Mouse (Mus musculus) adrenal gland, adult 2 months (tissue): ENCODE measurements around the gene Polr3g. TPM values are rescaled to one million over a fixed set of nuclear protein-coding genes. Genes with fewer than 3 reads are reported as not detected.
"Not testable (repeated sequence)": the region's sequence is repeated elsewhere in the genome, so short reads cannot be mapped to it uniquely, and the experiment has no call there.

Source experiments
- DNase-seq: peaks from one replicate; pipeline ENCODE4 v3.0.0; 2021
- polyA plus RNA-seq: library from polyadenylated mRNA; depleted of rRNA; stranded (reverse); fragments of >200 nt; gene quantifications from 2 replicates; pipeline ENCODE4 v1.2.3, GENCODE M21; 2012
- total RNA-seq, 2 experiments: library from RNA; stranded (reverse); gene quantifications; 2 replicates each; pipeline ENCODE4 v1.2.3; 2021

Gene Polr3g
- total and polyA plus RNA-seq, 3 experiments, result 1.4 to 6.6 (median 4.5) TPM

DNA sequence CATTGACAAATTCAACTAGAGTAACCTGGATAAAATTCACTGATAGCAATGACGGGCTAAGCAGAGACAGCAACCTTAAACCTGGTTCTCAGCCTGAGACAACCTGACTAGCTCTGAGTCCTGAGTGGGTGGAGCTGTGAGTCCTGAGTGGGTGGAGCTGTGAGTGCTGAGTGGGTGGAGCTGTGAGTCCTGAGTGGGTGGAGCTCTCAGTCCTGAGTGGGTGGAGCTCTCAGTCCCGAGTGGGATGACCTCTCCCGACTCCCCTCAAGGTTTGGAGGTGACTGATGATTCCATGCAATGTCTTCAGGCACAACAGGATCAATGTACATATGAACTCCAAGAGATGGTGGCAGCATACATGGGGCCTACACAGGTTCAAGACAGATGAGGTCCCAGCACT, 21.2 kb downstream of the Polr3g start:
- no peak for DNase-seq

DNA sequence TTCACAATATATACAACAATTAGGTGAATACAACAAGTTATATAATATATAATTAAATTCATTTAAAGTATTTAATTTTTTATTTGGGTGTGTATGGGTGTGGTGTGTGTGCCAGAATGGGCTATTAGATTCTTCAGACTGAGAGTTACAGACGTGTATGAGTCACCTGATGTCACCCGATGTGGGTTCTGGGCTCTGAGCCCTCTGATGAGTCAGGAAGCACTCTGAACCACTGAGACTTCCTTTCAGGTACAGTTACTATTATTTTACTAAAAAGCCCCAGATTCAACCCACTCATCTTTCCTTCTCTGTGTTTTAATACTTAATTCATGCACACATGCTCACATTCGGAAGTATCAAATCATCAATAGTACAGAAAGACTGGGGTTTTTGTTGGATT, 25.9 kb downstream of the Polr3g start:
- DNase-seq, result peak; percentile 17

DNA sequence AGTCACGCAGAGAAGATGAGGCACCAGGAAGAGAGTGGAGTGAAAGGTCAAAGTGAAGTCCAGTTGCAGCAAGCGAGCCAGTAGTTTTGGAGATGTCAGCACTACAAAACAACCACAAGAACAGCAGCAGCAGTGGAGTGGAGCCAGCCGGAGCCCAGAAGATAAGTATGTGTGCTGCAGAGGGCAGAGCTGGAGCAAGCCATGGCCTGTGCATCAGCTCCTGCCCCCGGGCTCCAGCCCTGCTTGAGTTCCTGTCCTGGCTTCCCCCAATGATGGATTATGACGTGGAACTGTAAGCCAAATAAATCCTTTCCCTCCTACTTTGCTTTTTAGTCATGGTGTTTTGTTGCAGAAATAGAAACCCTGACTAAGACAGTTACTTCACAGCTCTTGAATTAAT, 26.6 kb downstream of the Polr3g start:
- DNase-seq, result no peak

DNA sequence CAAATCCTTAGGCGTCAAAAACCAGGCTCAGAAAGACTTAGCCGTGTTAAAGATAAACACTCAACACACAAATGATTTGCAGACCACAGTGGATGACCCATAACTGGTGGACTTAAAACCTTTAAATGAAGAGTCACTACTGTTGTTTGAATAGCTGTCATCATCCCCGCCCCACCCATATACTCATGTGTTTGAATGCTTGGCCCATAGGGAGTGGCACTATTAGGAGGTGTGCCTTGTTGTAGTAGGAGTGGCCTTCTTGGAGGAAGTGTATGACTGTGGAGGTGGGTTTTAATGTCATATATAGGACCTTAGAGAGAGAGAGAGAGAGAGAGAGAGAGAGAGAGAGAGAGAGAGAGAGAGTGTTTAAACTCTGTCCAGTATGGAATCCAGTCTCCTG, 27.7 kb downstream of the Polr3g start:
- DNase-seq, result no peak

DNA sequence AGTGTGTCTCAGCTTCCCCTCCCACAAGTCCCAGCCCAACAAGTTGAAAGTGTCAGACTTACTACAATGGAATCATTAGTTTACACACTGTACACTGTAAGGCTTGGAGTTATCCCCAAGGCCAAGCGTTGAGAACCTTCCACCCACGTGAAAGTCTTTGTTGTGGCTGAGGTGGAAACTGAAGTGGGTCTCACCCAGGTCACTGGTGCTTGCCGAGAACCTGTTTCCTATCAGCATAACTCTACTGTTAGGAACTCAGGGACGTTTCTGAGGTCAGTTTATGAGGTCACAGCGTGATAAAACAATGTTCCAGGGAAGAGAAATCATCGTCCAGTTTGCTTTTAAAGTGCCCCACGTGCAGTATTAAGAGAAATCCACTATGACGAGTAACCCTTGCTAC, 35.5 kb downstream of the Polr3g start:
- DNase-seq, result no peak

DNA sequence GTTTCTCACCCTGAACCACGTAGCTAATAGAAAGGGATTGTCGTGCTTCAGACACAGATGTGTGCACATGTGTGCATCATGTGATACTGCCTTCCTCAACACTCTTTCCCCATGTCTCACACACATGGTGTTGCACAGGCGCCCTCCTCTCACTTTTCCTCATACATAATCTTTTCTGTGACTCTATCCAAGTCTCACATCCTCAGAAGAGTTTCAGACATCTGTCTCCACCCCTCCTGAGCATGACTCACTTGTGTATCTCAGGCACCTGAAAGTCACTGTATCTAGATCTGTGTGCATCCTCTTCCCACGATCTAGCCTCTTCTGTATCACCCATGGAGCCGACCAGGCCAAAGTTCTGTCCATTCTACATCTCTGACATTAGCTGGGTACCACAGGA, 43.1 kb downstream of the Polr3g start:
- DNase-seq, result no peak

DNA sequence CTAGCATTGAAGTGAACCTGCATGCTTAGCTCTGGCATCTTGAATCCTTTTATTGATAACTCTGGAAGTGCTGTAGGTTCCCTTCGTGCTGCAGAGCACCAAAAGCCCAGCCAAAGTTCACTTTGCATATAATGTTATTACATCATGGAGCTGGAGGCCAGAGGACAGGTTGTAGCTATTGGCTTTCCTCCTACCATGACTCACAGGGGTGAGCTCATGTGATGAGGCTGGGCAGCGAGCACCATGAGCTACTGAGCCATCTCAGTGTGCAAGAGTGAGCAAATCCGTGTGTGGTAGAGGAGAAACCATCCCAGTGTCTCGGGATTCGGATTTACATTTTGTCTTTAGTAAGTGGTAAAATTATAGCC, 46.5 kb downstream of the Polr3g start:
- peak; percentile 65 for DNase-seq

DNA sequence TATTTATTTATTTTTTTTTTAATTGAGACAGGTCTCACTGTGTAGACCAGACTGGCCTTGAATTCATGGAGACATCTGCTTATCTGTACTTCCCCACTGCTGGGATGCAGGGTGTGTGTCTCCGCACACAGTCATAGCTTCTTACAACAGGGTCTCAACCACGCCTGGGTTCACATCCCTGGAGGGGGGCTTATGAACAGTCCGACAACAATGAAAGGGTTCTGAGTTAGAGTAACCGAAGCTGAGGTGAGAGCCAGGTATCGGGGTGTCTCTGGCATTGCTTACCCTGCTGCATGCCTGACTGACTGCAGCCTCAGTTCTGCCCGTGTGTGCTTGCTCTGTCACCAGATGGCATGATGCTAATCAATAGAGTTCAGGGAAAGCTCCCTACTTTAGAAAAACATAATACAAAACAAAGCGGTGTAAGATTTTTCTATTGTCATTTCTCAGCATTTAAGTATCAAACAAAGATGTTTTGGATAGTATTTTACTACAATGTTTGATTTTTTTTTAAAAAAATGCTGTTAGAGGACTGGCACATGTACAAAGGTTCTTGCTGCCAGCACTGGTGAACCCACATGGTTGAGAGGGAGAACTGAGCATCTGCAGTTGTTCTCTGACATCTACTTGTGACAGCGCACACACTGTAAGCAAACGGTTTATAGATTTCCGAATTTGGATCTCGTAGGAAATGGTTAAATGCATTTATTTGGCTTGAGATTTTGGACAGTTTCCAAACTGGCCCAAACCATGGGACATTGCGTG, 47.1 kb downstream of the Polr3g start:
- DNase-seq, result no peak

DNA sequence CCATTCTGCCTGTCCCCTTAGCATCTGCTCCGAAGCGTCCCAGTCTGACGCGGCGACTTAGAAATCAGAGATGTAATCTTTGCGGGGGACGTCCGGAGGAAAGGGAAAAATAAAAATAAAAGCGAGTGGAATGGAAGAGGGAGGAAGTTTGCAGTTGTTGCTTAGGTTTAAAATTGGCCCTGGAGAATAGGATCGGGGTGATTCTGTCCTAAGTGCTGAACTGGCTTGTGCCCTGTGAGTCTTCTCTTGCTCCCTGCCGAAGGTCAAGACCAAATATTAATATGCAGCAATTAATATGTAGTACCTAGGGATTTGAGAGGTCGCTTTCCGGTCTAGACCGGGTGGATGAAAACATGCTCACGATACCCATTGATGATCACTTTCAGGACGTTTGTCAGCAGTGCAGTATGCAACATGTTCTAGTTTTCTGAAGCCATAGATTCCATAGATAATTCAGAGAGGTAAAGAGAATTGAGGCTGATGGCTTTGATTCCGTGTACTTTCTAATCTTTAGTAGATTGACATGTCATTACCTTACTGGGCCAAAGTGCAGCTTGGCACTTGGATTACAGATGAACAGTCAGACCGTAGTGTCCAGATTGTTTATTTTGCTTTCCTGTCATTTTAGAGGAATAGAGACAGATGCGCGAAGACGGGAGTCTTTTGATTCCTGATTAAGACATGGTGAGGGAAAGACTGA, 52.6 kb downstream of the Polr3g start:
- no peak for DNase-seq

DNA sequence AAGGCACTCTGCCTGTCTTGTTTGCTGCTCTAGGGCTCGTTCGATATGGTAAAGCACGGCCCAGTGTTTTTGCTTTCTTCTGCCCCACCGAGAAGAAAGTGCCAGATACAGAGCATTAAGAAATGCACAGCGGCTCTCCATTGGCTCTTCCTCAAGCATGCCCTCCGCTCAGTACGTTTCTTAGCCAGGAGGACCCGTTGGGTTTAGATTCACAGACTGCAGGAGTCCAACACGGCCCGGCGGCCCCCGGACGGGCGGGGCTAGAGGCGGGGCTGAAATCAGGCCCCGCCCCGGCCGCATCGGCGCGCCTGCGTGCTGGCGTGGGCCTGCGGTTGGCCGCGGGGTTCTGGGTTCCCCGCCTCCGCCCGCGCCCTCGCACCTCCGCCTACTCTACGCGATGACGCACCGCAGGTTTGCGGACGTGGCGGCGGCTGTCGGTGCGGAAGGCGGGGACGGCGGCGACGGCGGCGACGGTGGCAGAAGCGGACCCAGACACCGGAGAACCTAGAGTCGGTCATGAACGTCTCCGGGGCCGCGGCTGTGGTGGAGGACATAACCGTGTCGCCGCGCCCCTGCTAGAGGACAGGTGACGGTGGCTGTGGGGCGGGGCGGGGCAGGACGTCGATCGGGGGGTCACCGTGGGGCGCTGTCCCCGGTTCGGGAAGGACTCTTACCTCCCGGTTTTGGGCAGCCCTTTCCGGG, 53.3 kb downstream of the Polr3g start, which contains the start of gene Lysmd3:
Gene Lysmd3 (plus strand): TSS at position 313 of the 702 bp plus-strand sequence.
- peak; percentile 96 for DNase-seq

DNA sequence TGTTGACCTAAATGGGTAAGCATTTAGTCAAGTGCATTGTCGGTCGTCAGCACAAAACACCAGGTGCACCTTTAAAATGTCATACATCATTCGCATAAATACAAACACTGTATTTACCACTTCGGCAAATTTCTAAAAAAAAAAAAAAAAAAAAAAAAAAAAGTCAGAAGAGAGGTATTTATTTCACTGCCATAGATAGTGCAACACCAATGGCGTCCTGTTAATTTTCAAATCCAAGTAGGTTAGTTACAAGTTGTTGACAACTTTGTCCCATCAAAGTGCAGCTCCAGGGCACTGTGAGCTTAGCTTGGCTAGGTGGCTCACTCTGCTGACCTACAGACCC, 53.8 kb downstream of the Polr3g start:
- DNase-seq, result no peak

DNA sequence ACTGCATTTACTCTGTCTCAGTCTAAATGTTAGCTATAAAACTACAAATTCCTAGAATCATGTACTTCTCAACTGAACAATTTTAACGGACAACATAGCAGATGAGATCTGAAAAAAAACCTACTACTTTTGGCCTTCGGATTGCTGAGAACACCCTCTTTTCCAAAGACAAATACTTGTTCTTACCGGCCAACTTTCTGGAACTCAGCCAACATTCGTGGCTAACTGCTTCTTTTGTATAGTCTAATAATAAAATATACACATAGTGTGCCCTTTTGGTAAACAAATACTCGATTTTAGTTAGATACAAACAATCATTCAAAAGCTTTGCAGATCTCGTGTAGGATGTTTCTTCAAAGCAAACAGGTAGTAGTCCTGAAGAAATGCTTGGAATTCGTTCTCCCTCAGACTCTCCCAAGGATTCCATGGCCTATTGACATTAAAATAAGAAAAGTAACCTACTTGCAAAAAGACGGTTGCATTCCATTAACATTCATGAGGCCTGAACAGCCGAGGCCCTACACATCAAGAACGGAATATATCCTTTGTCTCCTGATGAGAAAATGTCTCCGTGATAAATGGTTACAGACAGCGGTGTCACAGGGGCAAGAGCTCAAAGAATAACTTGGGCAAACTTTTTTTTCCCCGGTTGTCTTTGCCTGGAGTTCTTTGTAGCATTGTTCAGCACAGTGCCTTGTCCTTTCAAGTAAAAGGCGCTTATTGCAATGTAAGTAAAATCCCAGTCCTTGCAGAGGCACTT, 54.5 kb downstream of the Polr3g start:
- DNase-seq, result peak; percentile 14

DNA sequence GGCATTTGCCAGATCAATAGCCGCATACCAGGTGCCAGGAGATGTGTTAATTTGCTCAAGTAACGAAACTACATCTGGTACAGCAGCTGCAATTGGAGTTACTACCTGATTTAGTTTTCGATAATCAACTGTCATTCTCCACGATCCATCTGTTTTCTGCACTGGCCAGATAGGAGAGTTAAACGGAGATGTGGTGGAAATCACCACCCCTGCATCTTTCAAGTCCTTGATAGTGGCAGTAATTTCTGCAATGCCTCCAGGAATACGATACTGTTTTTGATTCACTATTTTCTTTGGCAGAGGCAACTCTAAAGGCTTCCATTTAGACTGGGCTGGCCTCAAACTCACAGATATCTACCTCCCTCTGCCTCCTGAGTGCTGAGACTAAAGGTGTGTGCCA, 60.4 kb downstream of the Polr3g start:
- DNase-seq, result not testable (repeated sequence)

DNA sequence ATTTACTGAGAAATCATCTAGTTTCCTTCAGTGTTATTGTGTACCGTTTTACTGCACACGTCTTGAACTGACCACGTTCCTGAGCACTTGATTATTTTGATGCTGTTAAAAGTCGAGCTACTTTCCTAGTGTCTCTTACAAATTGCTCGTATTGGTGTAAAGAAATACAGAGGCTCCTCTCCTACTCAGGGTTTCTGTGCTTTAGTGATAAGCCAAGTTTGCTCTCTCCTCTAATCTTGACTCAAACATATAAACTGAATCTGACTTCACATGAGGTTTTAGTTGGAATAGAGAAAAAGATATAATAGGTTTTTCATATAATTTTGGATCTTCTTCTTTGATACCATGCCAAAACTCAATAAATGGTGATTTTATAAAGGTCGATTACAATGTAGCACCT, 64.5 kb downstream of the Polr3g start:
- no peak for DNase-seq

DNA sequence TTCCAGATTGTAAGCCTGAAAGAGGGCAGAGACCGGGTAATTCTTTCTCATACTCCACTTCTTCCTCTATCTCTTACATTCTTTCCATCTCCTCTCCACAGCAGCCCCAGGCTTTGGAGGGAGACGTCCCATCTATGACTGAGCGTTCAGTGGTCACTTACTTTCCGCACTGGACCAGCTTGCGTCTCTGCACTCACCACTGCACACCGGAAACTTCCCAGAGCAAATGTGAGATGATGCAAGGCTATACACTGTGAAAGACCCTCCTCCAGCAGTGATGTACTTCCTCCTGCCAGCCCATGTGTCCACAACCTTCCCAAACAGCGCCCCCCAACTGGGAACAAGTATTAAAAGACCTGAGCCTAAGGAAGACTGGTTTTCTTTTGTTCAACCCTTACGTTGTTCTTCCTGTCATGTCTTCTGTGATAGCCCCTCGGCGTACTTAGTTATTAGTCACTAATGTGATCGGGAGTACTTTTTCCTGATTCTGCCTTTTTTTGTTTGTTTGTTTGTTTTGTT, 66.7 kb downstream of the Polr3g start:
- DNase-seq, result no peak

DNA sequence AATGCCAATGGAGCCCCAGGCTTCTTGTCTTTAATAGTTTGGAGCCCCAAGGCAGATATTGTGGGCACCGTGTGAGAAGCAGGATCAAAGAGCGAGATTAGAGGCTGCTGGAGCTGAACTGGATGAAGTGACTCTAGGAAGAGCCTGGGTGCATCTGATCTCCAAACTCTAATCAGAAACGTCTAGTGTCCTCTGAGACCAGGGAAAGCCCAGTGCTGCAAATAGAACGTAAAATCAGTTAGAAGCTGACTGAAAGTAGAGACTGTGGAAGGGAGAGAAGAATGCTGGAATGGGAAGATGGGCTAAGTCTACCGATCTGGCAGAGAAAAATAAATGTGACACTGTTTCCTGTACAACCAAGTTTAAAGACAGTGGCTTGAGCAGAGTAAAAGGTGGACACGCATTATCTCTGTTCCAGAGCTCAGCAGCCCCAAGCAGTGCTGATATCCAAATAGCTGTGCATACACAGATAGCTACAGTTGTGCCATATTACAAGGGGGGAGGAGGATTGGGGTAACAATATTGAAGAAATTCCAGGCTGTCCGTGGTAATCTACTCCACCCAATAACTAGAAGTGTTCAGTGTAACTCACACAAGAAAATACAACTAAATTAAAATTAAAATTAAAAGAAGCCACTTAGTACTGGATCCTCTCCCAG, 68.2 kb downstream of the Polr3g start:
- DNase-seq, result no peak

DNA sequence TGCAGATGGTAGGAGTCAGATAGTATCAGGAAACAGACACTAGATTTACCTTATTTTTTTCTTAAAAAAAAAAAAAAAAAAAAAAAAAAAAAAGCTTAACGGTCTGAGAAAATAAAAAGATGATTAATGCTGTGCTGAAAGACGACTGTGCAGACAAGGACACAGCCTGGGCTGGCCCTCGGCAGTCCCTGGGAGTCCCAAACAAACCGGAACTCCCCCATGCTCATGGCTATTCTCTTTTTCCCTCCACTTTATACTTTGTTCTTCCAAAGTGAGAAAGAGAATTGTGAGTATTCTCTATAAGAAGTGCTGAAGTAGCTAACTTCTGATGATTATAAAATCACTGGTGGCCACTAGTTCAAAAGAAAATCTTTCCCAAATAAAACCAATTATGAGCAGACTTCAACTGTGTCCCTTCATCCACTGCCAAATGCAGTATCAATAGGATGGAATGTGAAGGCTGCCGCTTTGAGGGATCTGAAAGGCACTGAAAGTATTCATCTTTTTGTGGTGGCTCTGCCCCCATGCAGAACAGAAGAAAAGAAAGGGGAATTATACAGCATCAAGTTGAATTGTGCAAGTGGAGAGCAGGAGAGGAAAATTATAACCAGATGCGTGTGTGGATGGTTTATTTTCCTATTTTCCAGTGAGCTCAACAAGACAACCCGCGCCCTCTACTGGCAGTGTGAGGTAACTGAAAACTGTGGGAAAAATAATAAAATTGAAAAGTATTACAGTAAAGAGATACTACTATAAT, 69.3 kb downstream of the Polr3g start:
- DNase-seq, result peak; percentile 34

DNA sequence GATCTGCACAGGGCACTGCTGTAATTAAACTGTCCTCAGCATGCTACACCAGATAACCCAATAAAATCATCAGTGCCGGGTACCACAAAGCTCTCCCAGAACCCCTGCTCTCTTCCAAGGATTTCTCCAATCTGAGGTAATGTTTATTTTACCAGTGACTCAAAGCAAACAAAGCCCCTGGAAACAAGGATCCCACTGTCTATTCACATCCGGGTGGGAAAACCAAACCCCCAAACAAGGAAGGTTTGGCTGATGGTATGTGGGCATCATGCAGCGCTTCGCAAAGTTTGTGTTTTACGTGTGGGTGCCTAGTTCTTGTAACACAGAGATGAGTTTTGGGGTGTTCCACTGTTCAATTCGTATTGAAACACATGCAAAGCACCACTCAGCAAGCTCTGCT, 69.9 kb downstream of the Polr3g start:
- no peak for DNase-seq

DNA sequence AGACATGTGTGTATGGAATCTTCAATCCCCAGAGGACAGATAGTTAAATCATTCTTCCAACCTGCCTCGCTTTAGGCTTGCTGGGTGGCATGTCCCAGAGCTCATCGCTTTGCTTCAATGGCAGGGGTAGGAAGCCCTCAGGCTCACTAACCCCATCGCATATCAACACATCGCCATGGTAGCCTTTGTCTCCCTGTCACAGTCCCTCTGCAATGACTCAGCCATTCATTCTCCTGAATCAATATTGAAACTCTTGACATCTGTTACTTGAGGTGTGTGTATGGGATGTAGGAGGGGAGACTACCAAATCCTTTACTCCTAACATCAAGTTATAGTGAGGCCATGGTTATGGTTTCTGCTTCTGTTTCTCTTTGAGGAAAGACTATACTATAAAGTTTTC, 71.2 kb downstream of the Polr3g start:
- DNase-seq, result no peak

DNA sequence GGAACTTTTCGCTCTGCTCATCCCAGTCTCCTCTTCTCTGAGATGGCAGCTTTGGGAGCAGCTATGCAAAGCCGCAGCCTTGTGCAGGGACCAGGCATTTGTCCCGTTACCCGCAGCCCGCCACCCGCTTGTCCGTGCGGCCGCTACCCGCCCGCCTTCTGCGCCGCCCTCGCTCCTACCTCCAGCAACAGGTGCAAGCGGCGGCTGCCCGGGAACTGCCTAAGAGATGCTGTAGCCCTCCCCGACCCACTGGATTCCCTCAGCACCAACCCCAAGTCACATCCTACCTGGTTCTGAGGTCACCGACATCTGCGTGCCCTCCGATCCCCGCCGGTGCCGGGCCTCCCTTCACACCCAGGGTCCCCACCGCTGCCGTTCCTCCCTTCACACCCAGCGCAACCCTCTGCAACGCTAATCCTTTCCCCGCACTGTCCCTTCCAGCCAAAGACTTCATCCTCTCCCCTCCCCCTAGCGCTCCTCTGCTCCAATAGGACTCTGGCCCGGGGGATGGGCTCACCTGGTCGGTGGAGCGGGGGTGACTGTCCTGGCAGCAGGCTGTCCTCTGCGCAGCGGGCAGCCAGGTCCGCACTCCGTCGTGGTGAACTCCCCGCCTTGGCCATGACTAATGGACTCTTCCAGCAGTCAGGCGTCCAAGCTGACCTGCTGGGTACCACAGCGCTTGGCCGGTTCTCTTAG, 77.9 kb downstream of the Polr3g start, which contains the start of gene Adgrv1:
Gene Adgrv1 (minus strand): TSS at position 435 of the 696 bp plus-strand sequence.
- DNase-seq, result peak; percentile 90
